Mouse (Mus musculus) stomach, embryonic 14.5 days (tissue): ENCODE data around the gene Myo1e. TPM values are rescaled to one million over a fixed set of nuclear protein-coding genes. Genes with fewer than 3 reads are reported as not detected.

ENCODE experiments used
- microRNA-seq: library from miRNA; unstranded; fragments of <30 nt; microRNA quantifications from one replicate; pipeline ENCODE4, GENCODE M21; 2016
- polyA plus RNA-seq: library from polyadenylated mRNA; unstranded; fragments of >200 nt; fragmentation: Nextera tagmentation; extraction: Ambion mirVana; gene quantifications from 2 replicates; pipeline ENCODE4 v1.2.1, GENCODE M21; 2014

The Myo1e gene
- polyA plus RNA-seq, 1 experiment from 2014 or later = 23.2 TPM

Small RNA genes within 50 kb of the gene (microRNA-seq; reads per million reads assigned to microRNA genes)
- 7.8 reads per million, percentile 17 among the genes with 10 or more reads in this experiment for gene Mir5626

Other genes with a start within 250 kb of the Myo1e start
- 119 and 120 TPM in 2 replicates for gene Bnip2, start 217.9 kb upstream of the Myo1e start, polyA plus RNA-seq
- gene Gtf2a2, start 194.8 kb upstream of the Myo1e start, polyA plus RNA-seq = 207 and 215 TPM in 2 replicates
- 9.8 and 10.4 TPM in 2 replicates for gene Gcnt3, start 169.3 kb upstream of the Myo1e start, polyA plus RNA-seq
- gene Fam81a, start 64.8 kb upstream of the Myo1e start, polyA plus RNA-seq = 4.6 and 8.5 TPM in 2 replicates
- gene Ccnb2, start 214.2 kb downstream of the Myo1e start, polyA plus RNA-seq = 173 and 177 TPM in 2 replicates